Mouse (Mus musculus): ENCODE results near the gene Lilr4b.
A peak's percentile ranks its signal among the peaks of the same experiment; 100 is the strongest.
"Not testable (repeated sequence)": the region's sequence is repeated elsewhere in the genome, so short reads cannot be mapped to it uniquely, and the experiment has no call there.

Lilr4b gene

DNA sequence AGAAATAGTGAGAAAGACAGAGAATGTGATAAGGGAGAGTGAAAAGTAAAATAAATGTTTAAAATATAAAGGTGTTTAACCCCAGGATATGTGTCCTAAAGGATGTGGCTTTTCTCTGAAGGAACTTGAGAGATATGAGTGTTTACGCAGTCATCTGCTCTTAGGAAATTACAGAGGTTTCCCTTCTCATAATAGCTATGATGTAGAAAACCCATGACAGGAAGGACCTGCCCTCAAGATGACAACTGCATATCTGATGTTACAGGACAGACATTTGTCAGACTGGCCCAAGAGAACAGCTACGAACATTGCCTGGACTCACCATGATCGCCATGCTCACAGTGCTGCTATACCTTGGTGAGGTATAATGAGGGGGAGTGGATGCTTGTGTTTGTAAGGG is at the start of gene Lilr4b, which contains the start of gene Gm49339:
Gene Lilr4b (plus strand): TSS at position 236 of the 400 bp plus-strand sequence.
Gene Gm49339 (plus strand): TSS at position 216 of the 400 bp plus-strand sequence.
- DNase-seq (ENCODE audit: extremely low read depth, low read depth), result not testable (repeated sequence)

DNA sequence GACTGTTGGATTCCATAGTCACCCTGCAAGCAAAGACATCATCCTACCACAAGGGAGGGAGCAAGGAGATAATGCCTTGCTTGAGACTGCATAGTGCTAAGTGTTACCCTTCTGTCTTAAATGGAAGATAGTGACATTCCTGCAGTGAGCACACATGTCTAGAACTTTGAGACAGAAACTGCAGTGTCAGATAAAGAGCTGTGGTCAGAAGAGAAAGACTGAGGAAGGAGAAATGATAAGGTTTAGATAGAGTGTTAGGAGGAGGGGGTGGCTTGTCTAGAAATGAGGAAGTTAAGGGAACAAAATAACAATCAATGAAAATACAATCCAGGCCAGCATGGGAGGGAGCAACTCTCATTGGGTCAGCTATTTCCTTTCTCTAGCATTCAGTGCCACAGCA is 47.5 kb upstream of the Lilr4b start:
- DNase-seq (ENCODE audit: extremely low read depth, low read depth), result peak; percentile 91

DNA sequence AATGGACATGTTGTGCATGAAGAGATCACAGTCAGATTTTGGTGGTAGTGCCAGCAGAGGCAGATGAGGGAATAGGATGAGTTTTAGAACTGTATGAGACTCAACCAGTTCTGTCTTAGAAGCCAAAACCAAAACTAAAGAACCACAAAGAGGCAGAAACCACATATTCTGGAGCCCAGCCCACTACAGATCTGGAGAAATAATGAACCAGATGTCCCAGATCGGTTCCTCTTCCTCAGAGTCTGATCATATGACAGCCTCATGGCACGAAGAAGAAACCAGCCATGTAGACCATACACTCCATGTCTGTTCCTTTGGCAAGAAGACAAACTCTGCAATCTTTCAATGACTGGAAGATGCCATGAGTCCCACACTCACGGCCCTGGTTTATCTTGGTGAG is 44.7 kb upstream of the Lilr4b start:
- DNase-seq (ENCODE audit: extremely low read depth, low read depth), result no peak

DNA sequence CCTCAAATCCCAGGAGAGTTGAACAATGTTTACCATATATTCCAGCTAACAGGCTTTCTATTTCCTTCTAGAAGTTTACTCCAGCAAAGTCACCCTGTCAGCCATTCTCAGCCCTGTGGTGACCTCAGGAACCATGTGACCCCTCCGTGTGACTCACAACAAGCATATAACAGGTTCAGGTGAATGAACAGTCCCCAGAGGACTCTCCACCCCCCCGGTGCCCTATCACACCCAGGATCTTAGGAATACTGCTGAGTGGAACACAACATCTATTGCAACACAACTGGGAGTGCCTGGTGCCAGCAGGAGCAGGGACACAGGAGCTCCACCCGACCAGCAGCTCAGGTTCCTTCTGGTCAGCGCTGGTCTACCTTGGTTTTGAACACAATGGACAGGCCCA is 28.8 kb upstream of the Lilr4b start:
- no peak for DNase-seq (ENCODE audit: extremely low read depth, low read depth)

DNA sequence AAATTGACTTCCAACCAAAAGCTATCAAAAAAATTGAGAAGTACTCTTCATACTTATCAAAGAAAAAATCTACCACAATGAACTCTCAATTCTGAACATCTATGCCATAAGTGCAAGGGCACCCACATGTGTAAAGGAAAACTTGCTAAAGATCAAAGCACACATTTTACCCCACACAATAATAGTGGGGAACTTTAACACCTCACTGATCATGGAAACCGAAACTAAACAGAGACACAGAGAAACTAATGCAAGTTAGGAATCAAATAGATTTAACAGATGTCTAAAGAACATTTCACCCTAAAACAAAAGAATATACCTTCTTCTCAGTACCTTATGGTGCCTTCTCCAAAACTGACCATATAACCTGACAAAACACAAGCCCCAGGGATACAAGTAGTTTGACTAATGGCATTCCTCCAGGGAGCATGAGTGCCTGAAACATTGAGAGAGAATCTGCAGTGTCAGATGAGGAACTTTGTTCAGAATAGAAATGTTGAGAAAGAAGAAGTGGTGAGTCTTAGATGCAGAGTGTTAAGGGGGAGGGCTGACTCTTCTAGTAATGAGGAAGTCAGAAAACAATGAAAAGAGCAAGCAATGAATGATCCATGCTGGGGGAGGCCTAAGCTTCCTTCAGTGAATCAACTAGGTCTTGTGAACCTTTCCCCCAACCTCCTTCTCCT is 26.7 kb upstream of the Lilr4b start:
- DNase-seq (ENCODE audit: extremely low read depth, low read depth), result peak; percentile 94

DNA sequence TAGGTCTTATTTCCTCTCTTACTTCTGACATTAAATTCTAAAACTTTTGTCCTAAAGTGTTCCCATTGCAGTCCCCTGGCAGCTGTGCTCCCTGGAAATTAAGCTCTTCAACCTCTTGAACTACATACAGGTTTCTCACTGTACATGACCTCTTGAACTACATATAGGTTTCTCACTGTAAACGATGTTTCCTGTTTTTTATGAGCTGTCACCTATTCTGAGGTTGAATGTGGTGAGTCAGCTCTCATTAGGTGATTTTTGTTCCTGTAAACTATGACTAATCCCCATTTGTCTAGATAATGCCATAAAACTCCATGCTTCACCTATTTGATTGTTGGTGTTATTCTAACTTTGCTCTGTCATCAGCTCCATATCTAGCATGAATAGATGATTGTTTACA is 26.1 kb upstream of the Lilr4b start:
- no peak for DNase-seq (ENCODE audit: extremely low read depth, low read depth)

DNA sequence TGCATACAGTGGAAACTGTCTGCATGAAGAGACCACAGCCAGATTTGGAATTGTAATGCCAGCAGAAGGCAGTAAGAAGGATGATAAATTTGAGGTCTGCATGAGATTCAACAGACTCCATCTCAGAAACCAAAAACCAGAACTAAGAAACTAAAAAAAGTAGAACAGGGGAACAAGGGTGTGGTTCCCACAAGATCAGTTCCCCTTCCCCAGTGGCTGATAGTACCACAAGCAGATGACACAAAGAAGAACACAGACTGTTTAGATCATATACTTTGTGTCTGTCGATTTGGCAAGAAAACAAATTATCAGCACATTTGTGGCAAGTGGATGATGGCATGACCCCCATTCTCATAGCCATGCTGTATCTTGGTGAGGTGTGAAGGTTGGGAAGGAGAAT is 24.7 kb upstream of the Lilr4b start:
- DNase-seq (ENCODE audit: extremely low read depth, low read depth), result peak; percentile 82

DNA sequence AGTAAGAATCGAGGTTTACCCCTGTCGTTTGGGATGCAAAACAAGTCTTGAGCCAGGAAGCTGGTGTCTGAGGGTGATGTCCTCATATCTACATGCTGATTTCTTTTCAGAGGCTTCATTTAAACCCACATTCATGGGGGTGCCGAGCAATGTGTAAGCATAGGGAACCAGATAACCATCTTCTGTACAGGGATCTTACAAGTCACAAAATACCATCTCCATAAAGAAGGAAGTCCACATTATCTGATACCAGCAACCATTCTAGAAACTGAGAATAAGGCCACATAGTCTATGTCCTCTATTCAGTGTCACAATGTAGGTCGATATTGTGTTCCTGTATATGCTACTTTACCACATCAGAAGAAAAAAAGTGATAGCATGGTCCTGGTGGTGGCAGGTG is 24.1 kb upstream of the Lilr4b start:
- no peak for DNase-seq (ENCODE audit: extremely low read depth, low read depth)

DNA sequence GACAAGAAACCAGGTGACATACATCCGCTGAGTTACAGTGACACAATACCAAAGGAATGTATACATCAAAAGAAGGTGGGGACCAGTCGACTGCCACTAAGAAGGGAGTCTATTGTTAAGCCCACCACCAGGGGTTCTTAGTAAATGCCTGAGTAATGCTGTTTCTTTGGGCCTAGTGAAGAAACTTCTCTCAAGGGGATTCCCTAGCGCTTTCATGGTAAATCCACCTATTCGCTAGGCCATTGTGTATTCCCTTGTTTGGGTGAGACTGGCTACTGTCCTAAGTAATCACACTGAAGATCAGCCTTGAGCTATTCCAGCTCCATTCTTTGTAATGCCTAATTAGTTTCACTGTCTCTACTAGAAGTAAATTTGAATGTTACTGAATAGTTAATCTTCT is 16.6 kb upstream of the Lilr4b start:
- DNase-seq (ENCODE audit: extremely low read depth, low read depth), result not testable (repeated sequence)

DNA sequence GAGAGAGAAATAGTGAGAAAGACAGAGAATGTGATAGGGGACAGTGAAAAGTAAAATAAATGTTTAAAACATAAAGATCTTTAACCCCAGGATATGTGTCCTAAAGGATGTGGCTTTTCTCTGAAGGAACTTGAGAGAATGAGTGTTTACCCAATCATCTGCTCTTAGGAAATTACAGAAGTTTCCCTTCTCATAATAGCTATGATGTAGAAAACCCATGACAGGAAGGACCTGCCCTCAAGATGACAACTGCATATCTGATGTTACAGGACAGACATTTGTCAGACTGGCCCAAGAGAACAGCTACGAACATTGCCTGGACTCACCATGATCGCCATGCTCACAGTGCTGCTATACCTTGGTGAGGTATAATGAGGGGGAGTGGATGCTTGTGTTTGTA is 10.3 kb downstream of the Lilr4b start, which contains the start of gene Lilrb4a:
Gene Lilrb4a (plus strand): TSS at position 266 of the 400 bp plus-strand sequence.
- not testable (repeated sequence) for DNase-seq (ENCODE audit: extremely low read depth, low read depth)

DNA sequence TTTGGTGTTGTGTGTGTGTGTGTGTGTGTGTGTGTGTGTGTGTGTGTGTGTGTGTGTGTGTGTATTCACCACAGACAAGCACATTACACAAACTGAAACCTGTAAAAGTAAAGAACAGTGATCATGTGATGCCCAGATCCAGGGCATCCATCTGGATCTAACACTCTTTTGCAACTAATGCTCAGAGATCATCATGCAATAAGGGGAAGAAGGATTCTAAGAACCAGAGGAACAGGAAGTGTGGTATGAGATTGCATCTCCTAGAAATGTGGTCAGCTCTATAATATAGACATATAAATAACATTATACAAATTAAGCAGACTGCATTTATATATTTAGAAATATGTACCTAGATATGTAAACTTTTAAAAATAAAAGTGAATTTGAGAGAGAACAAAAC is 39.6 kb downstream of the Lilr4b start:
- peak; percentile 66 for DNase-seq (ENCODE audit: extremely low read depth, low read depth)

DNA sequence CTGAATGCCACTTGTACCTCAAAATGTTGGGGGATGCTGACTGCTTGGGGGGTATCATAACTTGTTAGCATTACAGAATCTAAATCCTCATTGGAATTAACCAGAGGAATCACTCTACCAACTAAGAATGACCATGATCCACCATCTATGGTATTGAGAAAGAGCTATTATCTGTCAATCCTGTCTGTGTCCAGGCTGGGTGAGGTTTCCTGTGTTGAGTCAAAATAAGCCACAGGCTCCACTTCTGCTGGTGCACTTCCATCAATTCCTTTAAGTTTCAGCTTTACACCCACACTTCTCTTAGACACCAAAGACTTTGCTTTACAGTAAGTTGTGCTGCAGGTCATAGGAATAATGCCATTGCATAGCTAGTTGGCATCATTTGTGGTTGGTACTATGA is 41.0 kb downstream of the Lilr4b start:
- DNase-seq (ENCODE audit: extremely low read depth, low read depth), result no peak

DNA sequence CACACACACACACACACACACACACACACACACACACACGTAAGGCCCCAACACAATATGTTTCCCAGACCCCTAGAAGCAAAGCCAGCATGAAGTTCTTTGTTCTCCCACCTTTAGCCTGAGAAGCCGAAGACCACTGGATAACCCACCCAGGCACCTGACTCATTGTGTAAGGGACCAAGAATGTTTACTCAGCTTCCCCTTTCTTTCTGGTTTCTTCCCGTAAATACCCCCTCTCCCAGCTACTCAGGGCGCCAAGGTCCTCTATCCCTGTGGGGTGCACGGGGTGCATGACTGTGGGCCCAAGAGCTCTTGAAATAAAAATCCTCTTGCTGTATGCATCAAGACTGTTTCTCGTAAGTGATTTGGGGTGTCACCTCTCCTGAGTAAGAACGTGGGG is 45.7 kb downstream of the Lilr4b start:
- DNase-seq (ENCODE audit: extremely low read depth, low read depth), result no peak

DNA sequence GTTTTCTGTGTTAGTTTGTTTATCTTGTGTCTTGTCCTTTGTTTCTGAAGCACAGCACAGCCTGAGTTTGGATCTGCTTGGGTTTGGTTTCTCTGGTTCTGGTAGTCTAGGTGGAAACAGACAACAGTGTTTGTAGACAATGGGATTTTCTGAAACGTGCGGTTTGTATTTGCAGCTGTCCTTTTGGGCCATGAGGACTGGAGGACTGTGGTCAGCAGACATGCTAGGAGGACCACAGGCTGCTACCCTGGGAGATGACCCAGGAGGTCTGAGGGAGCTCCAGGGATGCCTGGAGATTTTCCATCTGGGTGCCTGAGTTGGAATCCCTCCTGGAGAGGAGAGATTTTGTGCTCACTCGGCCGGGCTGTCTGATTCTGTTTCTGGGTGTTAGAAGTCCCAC is 46.2 kb downstream of the Lilr4b start:
- DNase-seq (ENCODE audit: extremely low read depth, low read depth), result no peak

DNA sequence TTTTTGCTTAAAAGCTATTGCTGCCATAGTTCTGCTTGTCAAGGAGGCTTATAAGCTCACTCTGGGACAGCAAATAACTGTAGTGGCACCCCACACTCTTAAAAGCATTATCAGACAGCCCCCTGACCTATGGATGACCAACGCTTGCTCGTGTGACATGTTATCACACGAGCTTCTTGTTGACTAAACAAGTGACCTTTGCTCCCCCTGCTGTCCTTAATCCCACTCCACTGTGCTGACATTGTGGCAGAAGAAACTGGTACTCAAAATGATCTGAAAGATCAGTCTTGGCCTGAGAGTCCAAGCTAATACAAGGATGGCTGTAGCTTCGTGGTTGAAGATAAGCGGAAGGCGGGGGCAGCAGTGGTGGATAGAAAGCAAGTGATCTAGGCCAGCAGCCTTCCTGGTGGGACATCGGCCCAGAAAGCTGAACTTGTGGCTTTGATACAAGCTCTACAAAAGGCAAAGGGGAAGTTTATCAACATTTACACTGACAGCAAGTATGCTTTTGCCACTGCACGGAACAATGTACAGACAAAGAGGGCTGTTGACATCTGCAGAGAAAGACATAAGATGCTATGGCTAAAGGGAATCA is 48.5 kb downstream of the Lilr4b start:
- peak; percentile 89 for DNase-seq (ENCODE audit: extremely low read depth, low read depth)

DNA sequence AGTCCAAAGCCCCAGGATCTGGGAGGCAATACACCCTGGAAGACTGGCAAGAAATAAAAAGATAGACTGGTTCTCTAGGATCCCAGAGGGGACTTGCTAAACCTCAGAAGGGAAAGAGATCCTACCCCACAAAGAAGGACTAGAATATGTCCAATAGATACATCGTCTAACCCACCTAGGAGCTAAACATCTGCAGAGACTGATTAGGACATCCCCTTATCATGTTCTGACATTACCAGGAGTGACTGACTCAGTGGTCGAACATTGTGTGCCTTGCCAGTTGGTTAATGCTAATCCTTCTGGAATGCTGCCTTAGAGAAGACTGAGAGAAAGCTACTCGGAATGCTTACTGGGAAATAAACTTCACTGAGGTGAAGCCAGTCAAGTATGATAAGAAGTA is 49.1 kb downstream of the Lilr4b start:
- DNase-seq (ENCODE audit: extremely low read depth, low read depth), result no peak

DNA sequence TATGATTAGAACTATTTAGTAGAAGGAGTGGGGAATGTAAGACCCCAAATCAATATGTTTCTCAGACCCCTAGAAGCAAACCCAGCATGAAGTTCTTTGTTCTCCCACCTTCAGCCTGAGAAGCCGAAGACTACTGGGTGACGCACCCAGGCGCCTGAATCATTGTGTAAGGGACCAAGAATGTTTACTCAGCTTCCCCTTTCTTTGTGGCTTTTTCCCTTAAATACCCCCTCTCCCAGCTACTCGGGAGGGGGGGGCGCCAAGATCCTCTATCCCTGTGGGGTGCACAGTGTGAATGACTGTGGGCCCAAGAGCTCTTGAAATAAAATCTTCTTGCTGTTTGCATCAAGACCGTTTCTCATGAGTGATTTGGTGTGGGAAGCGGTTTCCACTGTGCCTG is 50.4 kb downstream of the Lilr4b start:
- DNase-seq (ENCODE audit: extremely low read depth, low read depth), result no peak

Measured in MEL-GATA-1-ER (cell line).